Mouse (Mus musculus): Measurements from ENCODE around the gene Serpina10. TPM values are rescaled to one million over a fixed set of nuclear protein-coding genes. Genes with fewer than 3 reads are reported as not detected.
"Not testable (repeated sequence)": the region's sequence is repeated elsewhere in the genome, so short reads cannot be mapped to it uniquely, and the experiment has no call there.

Serpina10 gene
- polyA plus RNA-seq, 1 experiment: 1.5 TPM

GRCm38 (mm10) chr12:103601839-103602238 lies 29.4 kb downstream of the Serpina10 start:
- WGBS: 84% methylated on average over 3 of the region's 3 CpGs
- TF ChIP-seq CTCF (conservative IDR thresholded peaks at IDR 0.05; ENCODE audit: insufficient read depth, insufficient read length, low read depth, low read length) (no peak), POLR2A (IDR thresholded peaks at IDR 0.05; ENCODE audit: low read depth, low read length) (no peak)
- no peaks in the 10 kb centered on the region for H3K27me3 ChIP-seq (replicated peaks; ENCODE audit: control insufficient read depth, insufficient read depth, low read length)
- H3K4me3 ChIP-seq (ENCODE audit: insufficient read depth, low read depth, low read length): no peak overlapping the region
- H3K4me1 ChIP-seq (ENCODE audit: control insufficient read depth, insufficient read depth, low read length): no peaks in the 10 kb centered on the region
- H3K36me3 ChIP-seq (ENCODE audit: control insufficient read depth, insufficient read depth, low read length): no peaks in the 10 kb centered on the region
- H3K27ac ChIP-seq (ENCODE audit: insufficient read depth, low read depth, low read length): no peak overlapping the region
- DNase-seq: no peak

DNA sequence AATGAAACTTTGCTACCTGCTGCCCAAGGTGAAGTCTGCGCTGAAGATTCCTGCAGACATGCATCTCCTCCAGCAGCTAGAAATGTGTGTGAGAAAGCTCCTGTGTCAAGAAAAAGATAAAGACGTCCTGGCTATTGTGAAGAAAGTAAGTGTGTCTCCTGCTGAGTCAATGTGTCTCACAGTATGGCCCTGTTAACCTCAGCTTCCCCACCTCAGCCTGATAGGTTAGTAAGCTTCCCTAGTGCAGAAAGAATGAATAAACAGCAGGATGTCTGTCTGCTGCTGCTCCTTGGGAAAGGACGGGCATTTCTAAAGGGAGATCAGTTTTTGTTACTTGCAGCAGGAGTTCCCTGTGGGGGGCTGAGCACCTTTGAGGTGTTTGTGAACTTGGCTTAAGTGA lies 30.9 kb downstream of the Serpina10 start:
- 64% methylated on average over 3 of the region's 3 CpGs for whole genome bisulfite sequencing
- no peaks in the 10 kb centered on the region for H3K4me1 ChIP-seq (ENCODE audit: control insufficient read depth, insufficient read depth, low read length)

DNA sequence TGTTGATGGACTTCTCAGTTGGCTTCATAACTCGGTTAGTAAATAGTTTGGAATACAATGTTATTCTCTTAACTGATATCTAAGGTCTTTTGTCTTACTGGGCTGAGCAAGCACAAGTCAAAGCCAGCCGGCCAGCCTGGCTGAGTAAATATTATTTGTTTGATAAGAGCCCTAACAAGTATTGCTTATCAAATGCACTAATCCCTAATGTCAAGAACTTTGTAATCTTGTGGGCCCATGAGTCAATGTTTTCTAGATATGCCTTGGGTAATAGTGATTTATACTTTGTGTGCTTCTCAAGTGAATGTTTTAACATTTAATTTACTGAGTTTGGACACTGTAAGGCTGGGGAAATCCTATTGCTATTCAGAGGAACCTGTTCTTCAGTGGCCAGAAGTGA lies 32.8 kb downstream of the Serpina10 start:
- Histone ChIP-seq H3K27ac (ENCODE audit: insufficient read depth, low read depth, low read length) (no peak overlapping the region), H3K27me3 (replicated peaks; ENCODE audit: control insufficient read depth, insufficient read depth, low read length) (no peaks in the 10 kb centered on the region), H3K4me1 (ENCODE audit: control insufficient read depth, insufficient read depth, low read length) (no peaks in the 10 kb centered on the region), H3K36me3 (ENCODE audit: control insufficient read depth, insufficient read depth, low read length) (no peaks in the 10 kb centered on the region), H3K4me3 (ENCODE audit: insufficient read depth, low read depth, low read length) (no peak overlapping the region)
- TF ChIP-seq CTCF (conservative IDR thresholded peaks at IDR 0.05; ENCODE audit: insufficient read depth, insufficient read length, low read depth, low read length) (no peak), POLR2A (IDR thresholded peaks at IDR 0.05; ENCODE audit: low read depth, low read length) (no peak)
- no peak for DNase-seq
- 75% methylated on average over 2 of the region's 2 CpGs for WGBS

More for the DNA sequence above, 30.9 kb downstream of the Serpina10 start:
- TF ChIP-seq POLR2A (IDR thresholded peaks at IDR 0.05; ENCODE audit: low read depth, low read length) (no peak), CTCF (conservative IDR thresholded peaks at IDR 0.05; ENCODE audit: insufficient read depth, insufficient read length, low read depth, low read length) (no peak)
- DNase-seq: no peak
- no peaks in the 10 kb centered on the region for H3K36me3 ChIP-seq (ENCODE audit: control insufficient read depth, insufficient read depth, low read length)
- no peak overlapping the region for H3K4me3 ChIP-seq (ENCODE audit: insufficient read depth, low read depth, low read length)
- H3K27ac ChIP-seq (ENCODE audit: insufficient read depth, low read depth, low read length): no peak overlapping the region
- H3K27me3 ChIP-seq (replicated peaks; ENCODE audit: control insufficient read depth, insufficient read depth, low read length): no peaks in the 10 kb centered on the region

GRCm38 (mm10) chr12:103583771-103584170 lies 47.5 kb downstream of the Serpina10 start:
- Histone ChIP-seq H3K36me3 (ENCODE audit: control insufficient read depth, insufficient read depth, low read length) (no peaks in the 10 kb centered on the region), H3K4me1 (ENCODE audit: control insufficient read depth, insufficient read depth, low read length) (no peaks in the 10 kb centered on the region), H3K27ac (ENCODE audit: insufficient read depth, low read depth, low read length) (no peak overlapping the region), H3K4me3 (ENCODE audit: insufficient read depth, low read depth, low read length) (no peak overlapping the region), H3K27me3 (replicated peaks; ENCODE audit: control insufficient read depth, insufficient read depth, low read length) (no peaks in the 10 kb centered on the region)
- DNase-seq: no peak
- WGBS: 62% methylated on average over 8 of the region's 8 CpGs
- TF ChIP-seq CTCF (conservative IDR thresholded peaks at IDR 0.05; ENCODE audit: insufficient read depth, insufficient read length, low read depth, low read length) (no peak), POLR2A (IDR thresholded peaks at IDR 0.05; ENCODE audit: low read depth, low read length) (no peak)

DNA sequence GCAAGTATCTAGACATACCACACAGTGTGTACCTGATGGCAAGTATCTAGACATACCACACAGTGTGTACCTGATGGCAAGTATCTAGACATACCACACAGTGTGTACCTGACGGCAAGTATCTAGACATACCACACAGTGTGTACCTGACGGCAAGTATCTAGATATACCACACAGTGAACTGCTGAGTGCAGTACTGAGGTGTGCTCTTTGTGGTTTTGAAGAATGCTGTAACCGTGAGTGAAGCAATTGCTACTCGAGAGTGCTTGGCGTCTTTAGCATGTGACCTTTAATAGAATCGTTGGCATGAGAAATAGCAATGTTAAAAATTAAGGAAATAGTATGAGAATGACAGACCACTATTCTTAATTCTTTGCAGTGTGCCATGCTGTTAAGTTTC lies 53.1 kb downstream of the Serpina10 start:
- H3K27ac ChIP-seq (ENCODE audit: insufficient read depth, low read depth, low read length); H3K4me3 ChIP-seq (ENCODE audit: insufficient read depth, low read depth, low read length); DNase-seq; H3K36me3 ChIP-seq (ENCODE audit: control insufficient read depth, insufficient read depth, low read length); H3K27me3 ChIP-seq (replicated peaks; ENCODE audit: control insufficient read depth, insufficient read depth, low read length); H3K4me1 ChIP-seq (ENCODE audit: control insufficient read depth, insufficient read depth, low read length): not testable (repeated sequence)
- 86% methylated on average over 6 of the region's 6 CpGs for WGBS

GRCm38 (mm10) chr12:103569690-103570089 lies 61.6 kb downstream of the Serpina10 start:
- Histone ChIP-seq H3K27me3 (replicated peaks; ENCODE audit: control insufficient read depth, insufficient read depth, low read length) (no peaks in the 10 kb centered on the region), H3K4me1 (ENCODE audit: control insufficient read depth, insufficient read depth, low read length) (peaks cover 6% of the 10 kb centered on the region; the same call in 1 of the 2 replicates), H3K36me3 (ENCODE audit: control insufficient read depth, insufficient read depth, low read length) (no peaks in the 10 kb centered on the region), H3K27ac (ENCODE audit: insufficient read depth, low read depth, low read length) (no peak overlapping the region), H3K4me3 (ENCODE audit: insufficient read depth, low read depth, low read length) (no peak overlapping the region)
- DNase-seq: peak; percentile 24
- WGBS: 49% methylated on average over 6 of the region's 6 CpGs
- no peak for TF ChIP-seq POLR2A (IDR thresholded peaks at IDR 0.05; ENCODE audit: low read depth, low read length)
- TF ChIP-seq CTCF (conservative IDR thresholded peaks at IDR 0.05; ENCODE audit: insufficient read depth, insufficient read length, low read depth, low read length): no peak

GRCm38 (mm10) chr12:103567129-103567528 lies 64.1 kb downstream of the Serpina10 start:
- 53% methylated on average over 3 of the region's 3 CpGs for WGBS
- Histone ChIP-seq H3K36me3 (ENCODE audit: control insufficient read depth, insufficient read depth, low read length) (no peaks in the 10 kb centered on the region), H3K4me3 (ENCODE audit: insufficient read depth, low read depth, low read length) (no peak overlapping the region), H3K4me1 (ENCODE audit: control insufficient read depth, insufficient read depth, low read length) (peaks cover 6% of the 10 kb centered on the region; the same call in 1 of the 2 replicates), H3K27me3 (replicated peaks; ENCODE audit: control insufficient read depth, insufficient read depth, low read length) (no peaks in the 10 kb centered on the region), H3K27ac (ENCODE audit: insufficient read depth, low read depth, low read length) (no peak overlapping the region)
- DNase-seq: peak; percentile 40
- TF ChIP-seq CTCF (conservative IDR thresholded peaks at IDR 0.05; ENCODE audit: insufficient read depth, insufficient read length, low read depth, low read length) (peak; percentile 32; the same call in 1 of the 2 replicates), POLR2A (IDR thresholded peaks at IDR 0.05; ENCODE audit: low read depth, low read length) (no peak)

DNA sequence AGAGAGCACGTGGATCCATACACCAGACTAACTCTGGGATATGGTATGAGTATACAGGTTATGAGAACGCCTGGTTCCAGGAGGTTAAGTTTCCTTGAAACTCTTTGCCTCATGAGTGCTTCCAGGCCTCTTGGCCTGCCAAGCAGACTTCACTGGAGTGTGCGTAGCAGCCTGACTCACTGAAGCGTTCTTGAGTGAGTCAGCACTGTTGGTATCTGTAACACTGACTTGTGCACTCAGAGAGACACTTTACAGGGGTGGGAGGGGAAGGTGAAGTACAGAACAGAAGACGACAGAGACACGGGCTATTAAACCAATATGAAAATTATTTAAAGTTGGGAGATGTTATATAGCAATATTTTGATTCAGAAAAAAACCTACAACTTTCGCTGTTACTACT lies 66.1 kb downstream of the Serpina10 start:
- no peak overlapping the region for H3K27ac ChIP-seq (ENCODE audit: insufficient read depth, low read depth, low read length)
- H3K36me3 ChIP-seq (ENCODE audit: control insufficient read depth, insufficient read depth, low read length): no peaks in the 10 kb centered on the region
- H3K4me3 ChIP-seq (ENCODE audit: insufficient read depth, low read depth, low read length): no peak overlapping the region
- no peaks in the 10 kb centered on the region for H3K27me3 ChIP-seq (replicated peaks; ENCODE audit: control insufficient read depth, insufficient read depth, low read length)
- peak; percentile 42 for DNase-seq
- peaks cover 6% of the 10 kb centered on the region; the same call in 1 of the 2 replicates for H3K4me1 ChIP-seq (ENCODE audit: control insufficient read depth, insufficient read depth, low read length)
- 48% methylated on average over 7 of the region's 7 CpGs for WGBS
- no peak for TF ChIP-seq POLR2A (IDR thresholded peaks at IDR 0.05; ENCODE audit: low read depth, low read length)
- no peak for TF ChIP-seq CTCF (conservative IDR thresholded peaks at IDR 0.05; ENCODE audit: insufficient read depth, insufficient read length, low read depth, low read length)

Other genes with a start within 250 kb of the Serpina10 start
- 3.9 and 4.0 TPM in 2 replicates for gene Otub2, start 242.8 kb downstream of the Serpina10 start, polyA plus RNA-seq (2012; rRNA removed)
- gene 9330161L09Rik, start 223.6 kb downstream of the Serpina10 start, polyA plus RNA-seq (2012; rRNA removed): 0.81 and 0.88 TPM in 2 replicates
- 37.5 and 41.9 TPM in 2 replicates for gene Ddx24, start 205.6 kb downstream of the Serpina10 start, polyA plus RNA-seq (2012; rRNA removed)
- gene Ifi27, start 197.2 kb downstream of the Serpina10 start, polyA plus RNA-seq (2012; rRNA removed): 320 and 355 TPM in 2 replicates
- gene Ifi27l2a, start 187.8 kb downstream of the Serpina10 start, polyA plus RNA-seq (2012; rRNA removed): 427 and 428 TPM in 2 replicates
- 0.08 and 0.19 TPM in 2 replicates for gene Ifi27l2b, start 174.2 kb downstream of the Serpina10 start, polyA plus RNA-seq (2012; rRNA removed)
- gene Ppp4r4, start 99.2 kb downstream of the Serpina10 start, polyA plus RNA-seq (2012; rRNA removed): 0.99 and 1.0 TPM in 2 replicates
- 0.58 and 0.81 TPM in 2 replicates for gene Serpina6, start 25.8 kb upstream of the Serpina10 start, polyA plus RNA-seq (2012; rRNA removed)
- not detected in 2 replicates for gene Serpina16, start 44.7 kb upstream of the Serpina10 start, polyA plus RNA-seq (2012; rRNA removed)
- gene Serpina1f, start 64.1 kb upstream of the Serpina10 start, polyA plus RNA-seq (2012; rRNA removed): 214 and 308 TPM in 2 replicates
- gene Serpina1d, start 142.1 kb upstream of the Serpina10 start, polyA plus RNA-seq (2012; rRNA removed): 41.6 and 62.5 TPM in 2 replicates
- gene Serpina1b, start 198.9 kb upstream of the Serpina10 start, polyA plus RNA-seq (2012; rRNA removed): 1.3 and 1.5 TPM in 2 replicates
- gene Serpina1a, start 232.1 kb upstream of the Serpina10 start, polyA plus RNA-seq (2012; rRNA removed): 11.3 and 16.6 TPM in 2 replicates

All from kidney, adult 2 months (tissue).